Mouse (Mus musculus): Measurements from ENCODE around the gene Ppdpf. TPM values are rescaled to one million over a fixed set of nuclear protein-coding genes. Genes with fewer than 3 reads are reported as not detected.

Gene Ppdpf
- polyA plus RNA-seq, 2 experiments, result 44.6 to 115 TPM

DNA sequence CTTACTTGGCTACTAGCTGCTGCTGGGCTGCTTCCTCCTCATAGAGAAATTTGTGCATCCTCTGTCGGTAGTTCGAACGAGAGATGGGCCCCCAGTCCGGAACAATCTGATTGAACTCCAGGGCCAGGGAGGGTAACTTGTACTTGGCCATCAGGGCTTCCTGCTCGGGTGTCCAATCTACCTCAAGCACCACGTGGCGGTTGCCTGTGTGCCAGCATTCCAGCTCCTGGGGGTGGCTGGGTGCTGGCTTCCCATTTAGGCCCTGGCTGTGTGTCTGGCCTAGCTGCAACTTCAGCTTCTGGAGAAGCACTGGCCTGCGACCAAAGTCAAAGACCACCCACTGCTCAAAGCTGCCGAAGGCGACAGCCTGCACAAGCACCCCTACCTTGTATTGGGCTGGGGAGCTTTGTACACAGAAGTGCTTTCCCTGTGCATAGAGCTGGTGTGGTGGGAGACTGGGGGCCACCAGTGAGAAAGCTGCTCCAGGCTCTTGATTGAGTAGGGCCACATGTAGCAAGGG lies 51.1 kb downstream of the Ppdpf start:
- no peak overlapping the region for H3K4me2 ChIP-seq (ENCODE audit: low read depth)
- no peak overlapping the region for H3K27ac ChIP-seq
- no peaks in the 10 kb centered on the region for H3K9me3 ChIP-seq (ENCODE audit: control insufficient read depth, low read length)
- no peaks in the 10 kb centered on the region for H3K36me3 ChIP-seq (replicated peaks; ENCODE audit: control insufficient read depth, insufficient read depth, low read depth)
- TF ChIP-seq CTCF (IDR thresholded peaks at IDR 0.05; ENCODE audit: low read depth), result no peak
- no peak for TF ChIP-seq EP300 (IDR thresholded peaks at IDR 0.05; ENCODE audit: low read depth)
- no peak overlapping the region for H3K9ac ChIP-seq (replicated peaks)
- no peak overlapping the region for H3K4me3 ChIP-seq (ENCODE audit: insufficient read depth in 1 of 2, low read depth in 2 of 2, low read length in 2 of 2)
- DNase-seq (ENCODE audit: low read depth in 3 of 3, low spot score in 3 of 3) (no peak), ATAC-seq (ENCODE audit: insufficient read depth) (no peak)
- H3K27me3 ChIP-seq (ENCODE audit: control insufficient read depth, insufficient read depth, low read length), result no peaks in the 10 kb centered on the region
- H3K4me1 ChIP-seq (replicated peaks; ENCODE audit: control insufficient read depth in 2 of 2, insufficient read depth in 2 of 2, low read length in 1 of 2), result peaks cover 0 to 10% of the 10 kb centered on the region in 2 experiments; a peak in 1 of 4 replicates
- WGBS (ENCODE audit: insufficient replicate concordance), result 77% methylated on average over 10 of the region's 10 CpGs

Other genes starting within 250 kb of the Ppdpf start
- 1.0 and 1.1 TPM in 2 replicates for gene Nkain4, start 232.5 kb upstream of the Ppdpf start, polyA plus RNA-seq (2012; rRNA removed)
- 1.3 and 1.5 TPM in 2 replicates for gene Nkain4, start 232.5 kb upstream of the Ppdpf start, polyA plus RNA-seq (2014; fragmentation: Nextera tagmentation; extraction: Ambion mirVana)
- 14.4 and 20.6 TPM in 2 replicates for gene Arfgap1, start 220.0 kb upstream of the Ppdpf start, polyA plus RNA-seq (2012; rRNA removed)
- gene Arfgap1, start 220.0 kb upstream of the Ppdpf start, polyA plus RNA-seq (2014; fragmentation: Nextera tagmentation; extraction: Ambion mirVana), result 16.6 and 18.8 TPM in 2 replicates
- 0.11 and 0.20 TPM in 2 replicates for gene Col20a1, start 200.7 kb upstream of the Ppdpf start, polyA plus RNA-seq (2012; rRNA removed)
- gene Col20a1, start 200.7 kb upstream of the Ppdpf start, polyA plus RNA-seq (2014; fragmentation: Nextera tagmentation; extraction: Ambion mirVana), result 0.04 TPM in 1 of 2 replicates, not detected in the other
- gene Chrna4, start 143.7 kb upstream of the Ppdpf start, polyA plus RNA-seq (2012; rRNA removed), result 0.71 and 0.98 TPM in 2 replicates
- 0.50 and 1.1 TPM in 2 replicates for gene Chrna4, start 143.7 kb upstream of the Ppdpf start, polyA plus RNA-seq (2014; fragmentation: Nextera tagmentation; extraction: Ambion mirVana)
- gene Kcnq2, start 51.9 kb upstream of the Ppdpf start, polyA plus RNA-seq (2012; rRNA removed), result 0.06 and 0.16 TPM in 2 replicates
- 0.06 and 0.08 TPM in 2 replicates for gene Kcnq2, start 51.9 kb upstream of the Ppdpf start, polyA plus RNA-seq (2014; fragmentation: Nextera tagmentation; extraction: Ambion mirVana)
- 0.06 TPM in 1 of 2 replicates, not detected in the other for gene Eef1a2, start 30.2 kb upstream of the Ppdpf start, polyA plus RNA-seq (2012; rRNA removed)
- gene Eef1a2, start 30.2 kb upstream of the Ppdpf start, polyA plus RNA-seq (2014; fragmentation: Nextera tagmentation; extraction: Ambion mirVana), result not detected in 2 replicates
- 0.05 and 0.06 TPM in 2 replicates for gene Ptk6, start 15.5 kb downstream of the Ppdpf start, polyA plus RNA-seq (2012; rRNA removed)
- 0.05 TPM in 1 of 2 replicates, not detected in the other for gene Ptk6, start 15.5 kb downstream of the Ppdpf start, polyA plus RNA-seq (2014; fragmentation: Nextera tagmentation; extraction: Ambion mirVana)
- 0.15 and 0.19 TPM in 2 replicates for gene Srms, start 25.9 kb downstream of the Ppdpf start, polyA plus RNA-seq (2012; rRNA removed)
- gene Srms, start 25.9 kb downstream of the Ppdpf start, polyA plus RNA-seq (2014; fragmentation: Nextera tagmentation; extraction: Ambion mirVana), result 0.22 and 0.39 TPM in 2 replicates
- 0.22 and 0.25 TPM in 2 replicates for gene Fndc11, start 32.8 kb downstream of the Ppdpf start, polyA plus RNA-seq (2012; rRNA removed)
- 0.14 and 0.24 TPM in 2 replicates for gene Fndc11, start 32.8 kb downstream of the Ppdpf start, polyA plus RNA-seq (2014; fragmentation: Nextera tagmentation; extraction: Ambion mirVana)
- 4.2 and 4.6 TPM in 2 replicates for gene Helz2, start 54.8 kb downstream of the Ppdpf start, polyA plus RNA-seq (2012; rRNA removed)
- 1.6 and 2.0 TPM in 2 replicates for gene Helz2, start 54.8 kb downstream of the Ppdpf start, polyA plus RNA-seq (2014; fragmentation: Nextera tagmentation; extraction: Ambion mirVana)
- gene Gmeb2, start 100.8 kb downstream of the Ppdpf start, polyA plus RNA-seq (2012; rRNA removed), result 11.0 and 12.2 TPM in 2 replicates
- gene Gmeb2, start 100.8 kb downstream of the Ppdpf start, polyA plus RNA-seq (2014; fragmentation: Nextera tagmentation; extraction: Ambion mirVana), result 7.6 and 10.3 TPM in 2 replicates
- 0.06 and 1.0 TPM in 2 replicates for gene Stmn3, start 127.3 kb downstream of the Ppdpf start, polyA plus RNA-seq (2012; rRNA removed)
- 0.09 TPM in 1 of 2 replicates, not detected in the other for gene Stmn3, start 127.3 kb downstream of the Ppdpf start, polyA plus RNA-seq (2014; fragmentation: Nextera tagmentation; extraction: Ambion mirVana)
- gene Rtel1, start 132.5 kb downstream of the Ppdpf start, polyA plus RNA-seq (2012; rRNA removed), result 39.1 and 40.3 TPM in 2 replicates
- gene Rtel1, start 132.5 kb downstream of the Ppdpf start, polyA plus RNA-seq (2014; fragmentation: Nextera tagmentation; extraction: Ambion mirVana), result 26.2 and 29.3 TPM in 2 replicates
- 7.7 and 8.8 TPM in 2 replicates for gene Zgpat, start 177.7 kb downstream of the Ppdpf start, polyA plus RNA-seq (2012; rRNA removed)
- 8.4 and 10.5 TPM in 2 replicates for gene Zgpat, start 177.7 kb downstream of the Ppdpf start, polyA plus RNA-seq (2014; fragmentation: Nextera tagmentation; extraction: Ambion mirVana)
- gene Arfrp1, start 178.2 kb downstream of the Ppdpf start, polyA plus RNA-seq (2012; rRNA removed), result 13.3 and 21.1 TPM in 2 replicates
- 14.8 and 16.9 TPM in 2 replicates for gene Arfrp1, start 178.2 kb downstream of the Ppdpf start, polyA plus RNA-seq (2014; fragmentation: Nextera tagmentation; extraction: Ambion mirVana)
- 10.9 and 12.3 TPM in 2 replicates for gene Lime1, start 192.8 kb downstream of the Ppdpf start, polyA plus RNA-seq (2012; rRNA removed)
- 4.0 and 4.7 TPM in 2 replicates for gene Lime1, start 192.8 kb downstream of the Ppdpf start, polyA plus RNA-seq (2014; fragmentation: Nextera tagmentation; extraction: Ambion mirVana)

All from liver, embryonic 14.5 days (tissue).